Mouse (Mus musculus): ENCODE data around the gene Clstn3. TPM values are rescaled to one million over a fixed set of nuclear protein-coding genes. Genes with fewer than 3 reads are reported as not detected.
"Not testable (repeated sequence)": the region's sequence is repeated elsewhere in the genome, so short reads cannot be mapped to it uniquely, and the experiment has no call there.

Clstn3 gene
- total RNA-seq, 2 experiments from 2014 or later = 358 to 362 TPM

- no peak for DNase-seq (ENCODE audit: low spot score in 2 of 2)
Observed at GRCm38 (mm10) chr6:124449668-124450383, 14.8 kb downstream of the Clstn3 start.

GRCm38 (mm10) chr6:124448959-124449667, 15.5 kb downstream of the Clstn3 start:
- DNase-seq (ENCODE audit: low spot score in 2 of 2) = no peak

GRCm38 (mm10) chr6:124448186-124448852, 16.3 kb downstream of the Clstn3 start:
- no peak for DNase-seq (ENCODE audit: low spot score in 2 of 2)

DNA sequence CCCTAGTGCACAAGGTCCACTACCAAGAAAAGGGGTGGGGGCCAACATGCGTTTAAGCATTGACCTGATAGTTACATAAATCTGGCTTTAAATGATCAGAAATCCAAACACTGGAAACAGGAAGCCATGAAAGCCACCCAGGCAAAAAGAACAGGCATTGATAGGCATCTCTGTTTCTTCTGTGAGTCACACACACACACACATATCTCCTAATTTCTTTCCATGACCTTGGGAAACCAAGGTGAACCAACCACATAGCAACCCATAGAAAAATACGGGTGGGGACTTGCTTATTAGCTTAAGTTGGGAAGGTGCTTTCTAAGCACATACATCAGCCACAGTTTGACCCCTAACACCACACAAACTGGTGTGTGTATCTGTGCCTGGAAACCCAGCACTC, 17.2 kb downstream of the Clstn3 start:
- no peak for DNase-seq (ENCODE audit: low spot score in 2 of 2)

GRCm38 (mm10) chr6:124446459-124446858, 18.1 kb downstream of the Clstn3 start:
- no peak for DNase-seq (ENCODE audit: low spot score in 2 of 2)

DNA sequence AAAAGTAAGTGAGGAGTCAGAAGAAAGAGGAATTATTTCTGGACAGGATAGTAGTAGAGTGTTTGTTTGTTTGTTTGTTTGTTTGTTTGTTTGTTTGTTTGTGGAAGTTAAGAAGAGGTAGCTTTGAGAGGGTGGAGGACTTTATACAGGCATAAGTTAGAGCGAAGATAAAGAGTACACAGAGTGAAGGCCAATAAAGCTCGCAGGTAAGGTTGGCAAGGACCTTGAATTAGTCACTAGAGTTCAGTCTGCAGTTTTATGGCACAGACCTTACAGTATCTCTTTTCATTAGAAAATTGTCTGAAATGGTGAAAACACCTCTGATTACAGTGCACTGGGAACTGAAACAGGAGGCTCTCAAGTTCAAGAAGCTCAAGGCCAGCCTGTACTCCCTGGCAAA, 18.6 kb downstream of the Clstn3 start:
- DNase-seq (ENCODE audit: low spot score in 2 of 2) = no peak

DNA sequence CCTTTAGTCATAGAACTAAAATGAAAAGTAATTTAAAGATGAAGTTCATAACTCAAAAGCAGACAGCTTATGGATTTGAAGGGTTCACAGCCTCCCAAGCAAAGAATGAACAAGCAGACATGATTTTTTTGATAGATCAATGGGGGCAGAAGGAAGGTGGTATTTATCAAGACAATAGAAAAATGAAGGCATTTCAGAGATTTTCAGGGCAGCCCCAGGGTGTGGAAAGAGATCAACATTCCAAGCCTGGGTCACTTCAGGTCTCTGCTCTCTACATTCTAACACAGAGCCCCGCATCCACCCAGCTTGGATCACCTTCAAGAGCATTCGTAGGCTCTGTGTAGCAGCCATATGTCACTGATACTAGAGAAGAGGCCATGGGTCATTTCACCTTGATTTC, 21.3 kb downstream of the Clstn3 start:
- no peak for DNase-seq (ENCODE audit: low spot score in 2 of 2)

GRCm38 (mm10) chr6:124436245-124436644, 28.3 kb downstream of the Clstn3 start:
- no peak for DNase-seq (ENCODE audit: low spot score in 2 of 2)

GRCm38 (mm10) chr6:124435173-124435572, 29.4 kb downstream of the Clstn3 start:
- DNase-seq (ENCODE audit: low spot score in 2 of 2) = no peak

DNA sequence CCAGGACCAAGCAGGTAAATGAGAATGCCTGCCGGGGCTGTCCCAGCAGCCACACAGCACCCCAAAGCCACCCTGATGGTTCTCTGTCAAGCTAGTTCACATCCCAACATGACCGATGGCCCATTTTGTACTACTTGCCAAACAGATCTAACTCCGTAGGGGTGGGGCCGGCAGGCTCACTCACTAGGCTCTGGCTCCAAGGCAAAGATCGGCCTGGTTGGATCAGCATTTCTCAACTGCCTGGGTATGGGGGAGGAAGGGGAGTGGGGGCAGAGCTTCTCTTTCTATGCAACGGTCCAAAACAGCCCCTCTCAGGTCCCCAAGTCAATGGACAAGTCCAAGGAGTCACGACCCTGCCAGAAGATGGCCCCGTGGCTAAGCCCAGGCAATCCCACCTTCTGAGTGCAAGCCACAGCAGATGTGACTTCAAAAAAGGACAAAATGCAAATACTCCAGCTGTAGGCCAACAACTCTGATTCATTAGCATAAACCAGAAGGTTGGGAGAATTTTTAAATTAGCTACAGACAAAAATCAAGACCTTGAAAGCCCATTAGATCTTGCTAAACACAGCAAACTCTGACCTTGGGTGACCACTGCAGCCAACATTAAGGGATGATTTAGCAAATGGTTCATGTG, 30.8 kb downstream of the Clstn3 start:
- no peak for DNase-seq (ENCODE audit: low spot score in 2 of 2)

DNA sequence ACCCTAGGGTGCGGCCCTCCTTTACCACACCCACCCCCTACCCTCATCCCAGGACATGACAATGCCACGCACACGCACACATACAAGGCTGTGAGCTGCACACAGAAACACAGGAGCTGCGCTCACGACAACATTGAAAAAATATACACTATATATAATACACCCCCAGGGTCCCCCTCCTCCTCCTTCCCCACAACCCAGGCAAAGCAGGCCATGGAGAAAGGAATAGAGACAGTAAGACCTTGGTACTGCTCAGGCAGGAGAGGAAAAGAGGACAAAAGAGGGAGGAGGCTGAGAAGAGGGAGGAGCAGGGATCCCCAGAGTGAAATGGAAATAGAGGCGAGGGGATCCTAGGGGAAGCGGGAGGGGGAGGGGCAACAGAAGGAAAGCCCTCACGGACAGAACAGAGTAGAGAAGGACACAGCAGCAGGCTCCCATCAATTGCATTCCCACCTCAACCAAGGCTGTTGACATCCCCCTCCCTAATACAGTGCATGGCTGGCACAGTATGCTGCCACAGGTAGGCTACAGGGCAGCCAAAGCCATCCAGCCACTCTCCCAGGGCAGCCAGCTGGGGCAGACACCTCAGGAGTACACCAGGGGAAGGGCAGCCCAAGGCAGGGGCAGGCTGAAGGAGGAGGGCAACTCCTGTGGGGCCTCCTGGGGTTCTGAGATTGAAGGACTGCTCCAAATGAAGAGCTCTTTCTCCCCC, 33.7 kb downstream of the Clstn3 start:
- no peak for DNase-seq (ENCODE audit: low spot score in 2 of 2)

- DNase-seq (ENCODE audit: low spot score in 2 of 2) = no peak
Observed at GRCm38 (mm10) chr6:124430379-124430778, 34.2 kb downstream of the Clstn3 start.

DNA sequence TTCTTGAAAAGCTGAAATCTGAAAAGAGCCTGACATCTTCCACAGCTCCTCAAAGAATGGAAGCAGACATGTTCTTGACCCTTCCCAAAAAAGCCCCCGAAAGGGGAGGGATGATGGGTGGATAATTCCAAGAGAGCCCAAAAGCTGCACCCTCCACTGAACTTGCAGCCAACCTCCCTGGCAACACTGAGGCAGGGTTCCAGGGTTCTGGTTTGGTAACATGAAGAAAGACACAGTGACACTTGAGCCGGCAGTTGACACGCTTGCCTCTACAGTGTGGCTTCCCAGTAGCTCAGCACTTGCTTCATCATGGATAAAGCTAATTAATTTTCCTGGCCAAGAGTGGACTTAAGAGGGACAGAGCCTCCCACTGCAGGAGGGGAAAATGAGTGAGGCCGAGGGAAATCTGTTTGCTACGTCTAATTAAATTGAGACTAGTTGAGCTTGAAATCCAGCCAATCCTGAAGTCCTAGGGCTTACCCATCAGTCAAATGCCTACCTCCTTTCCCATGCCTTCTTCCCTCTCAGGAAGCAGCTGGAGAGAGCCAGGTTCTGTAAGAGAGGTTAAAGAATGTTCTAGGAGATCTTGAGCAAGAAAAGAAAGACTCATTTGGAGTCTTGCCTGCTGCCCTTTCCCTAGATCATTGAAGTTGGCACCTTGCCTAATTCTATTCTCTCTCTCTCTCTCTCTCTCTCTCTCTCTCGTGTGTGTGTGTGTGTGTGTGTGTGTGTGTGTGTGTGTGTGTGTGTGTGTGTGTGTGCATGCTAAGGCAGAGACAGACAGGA, 36.6 kb downstream of the Clstn3 start:
- DNase-seq (ENCODE audit: low spot score in 2 of 2) = no peak

DNA sequence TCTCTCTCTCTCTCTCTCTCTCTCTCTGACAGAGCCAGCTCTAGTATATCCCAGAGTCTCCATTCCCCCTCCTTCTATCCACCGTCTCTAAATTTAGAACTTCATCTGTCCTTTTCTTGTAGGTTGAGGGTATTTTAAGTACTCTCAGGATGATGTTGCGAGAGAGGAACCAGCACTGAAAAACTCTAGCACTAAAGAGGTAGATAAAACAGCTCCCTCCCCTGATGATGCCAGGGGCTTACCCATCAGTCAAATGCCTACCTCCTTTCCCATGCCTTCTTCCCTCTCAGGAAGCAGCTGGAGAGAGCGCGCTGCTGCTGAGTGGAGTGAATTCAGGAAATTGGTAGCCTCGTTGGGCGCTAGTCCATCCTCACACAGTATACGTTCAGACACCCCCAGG, 37.3 kb downstream of the Clstn3 start:
- no peak for DNase-seq (ENCODE audit: low spot score in 2 of 2)

- no peak for DNase-seq (ENCODE audit: low spot score in 2 of 2)
Observed at GRCm38 (mm10) chr6:124426604-124427003, 38.0 kb downstream of the Clstn3 start.

- DNase-seq (ENCODE audit: low spot score in 2 of 2) = no peak
Observed at GRCm38 (mm10) chr6:124425523-124425922, 39.1 kb downstream of the Clstn3 start.

GRCm38 (mm10) chr6:124425042-124425441, 39.6 kb downstream of the Clstn3 start:
- DNase-seq (ENCODE audit: low spot score in 2 of 2) = not testable (repeated sequence)

GRCm38 (mm10) chr6:124424068-124424498, 40.5 kb downstream of the Clstn3 start:
- DNase-seq (ENCODE audit: low spot score in 2 of 2) = no peak

DNA sequence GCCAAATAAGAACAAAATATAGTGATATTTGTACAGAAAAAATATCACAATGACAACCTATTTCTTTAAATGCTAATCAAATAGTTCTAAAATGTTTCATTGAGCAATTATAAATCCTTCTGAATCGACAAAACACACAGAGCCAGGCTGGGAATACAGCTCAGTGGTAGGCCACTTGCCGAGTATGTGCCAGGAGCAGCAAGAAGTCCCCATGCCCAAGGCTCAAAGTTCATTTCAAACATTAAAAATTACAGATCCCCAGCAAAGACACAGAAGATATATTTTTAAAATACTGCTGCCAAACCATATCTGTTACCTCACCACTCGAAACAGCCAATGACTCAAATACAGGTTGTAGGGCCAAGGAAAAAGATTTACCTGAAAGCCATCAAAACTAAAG, 45.9 kb downstream of the Clstn3 start:
- no peak for DNase-seq (ENCODE audit: low spot score in 2 of 2)
